Mouse (Mus musculus) cerebellum, adult 18-20 months (tissue): Measurements from ENCODE around the gene Metrnl.

Source experiments
- DNase-seq, 2 experiments: peaks; one replicate each; pipeline ENCODE4 v3.0.0; 2021

Gene Metrnl

DNA sequence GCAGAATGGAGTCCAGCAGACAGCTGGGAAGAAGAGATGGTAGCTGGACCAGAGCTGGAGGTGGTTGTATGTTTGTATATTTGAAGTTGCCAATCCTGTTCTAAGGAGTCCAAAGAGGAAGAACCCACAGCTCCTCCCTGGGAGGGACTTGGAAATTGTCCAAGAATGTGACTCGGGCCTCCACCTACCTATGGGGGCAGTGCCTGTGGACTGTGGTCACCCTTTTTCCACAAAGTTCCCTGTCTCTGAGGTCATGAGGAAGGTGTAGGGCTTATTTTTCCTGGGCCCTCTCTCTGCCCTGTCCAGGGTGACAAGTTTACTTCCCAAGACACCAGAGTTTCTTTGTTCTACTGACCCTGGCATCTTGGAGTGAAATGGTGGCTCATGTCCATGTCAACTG lies 39.6 kb downstream of the Metrnl start:
- DNase-seq = no peak

DNA sequence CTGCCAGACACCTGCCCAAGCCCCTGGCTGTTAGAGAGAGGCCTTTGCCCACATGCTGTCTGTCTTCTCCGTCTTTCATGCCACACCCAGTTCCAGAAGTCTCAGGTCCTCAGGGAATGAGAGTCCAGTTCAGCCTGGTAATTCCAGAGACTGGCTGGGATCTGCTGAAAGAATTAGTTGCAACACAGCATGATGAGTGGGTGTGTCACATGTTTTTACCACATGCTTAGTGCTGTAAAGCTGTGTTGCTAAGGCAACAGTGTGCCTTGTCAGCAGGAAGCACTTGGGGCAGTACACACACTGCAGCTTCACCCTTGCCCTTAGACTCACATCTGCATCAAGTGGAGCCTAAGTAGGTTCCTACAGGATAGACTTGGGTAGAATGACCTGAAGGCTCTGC lies 40.1 kb downstream of the Metrnl start:
- DNase-seq = no peak

DNA sequence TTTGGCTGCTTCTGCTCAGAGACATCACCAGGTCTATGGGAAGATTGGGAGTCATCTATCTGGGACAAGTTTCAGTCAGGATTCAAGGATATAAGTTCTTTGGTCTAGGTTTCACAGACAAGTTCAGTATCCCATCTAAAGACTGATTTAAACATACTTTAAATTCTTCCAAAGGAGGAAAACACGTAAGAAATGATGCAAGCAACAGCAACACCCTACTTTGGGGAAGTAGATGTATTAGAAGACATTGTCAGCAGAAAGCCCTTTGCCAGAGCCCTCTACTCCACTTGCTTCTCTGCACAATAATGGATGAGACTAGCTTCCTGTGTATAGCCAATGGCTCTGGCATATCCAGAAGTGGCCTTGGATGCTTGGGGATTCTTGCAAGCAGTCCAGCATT lies 41.8 kb downstream of the Metrnl start:
- no peak for DNase-seq

DNA sequence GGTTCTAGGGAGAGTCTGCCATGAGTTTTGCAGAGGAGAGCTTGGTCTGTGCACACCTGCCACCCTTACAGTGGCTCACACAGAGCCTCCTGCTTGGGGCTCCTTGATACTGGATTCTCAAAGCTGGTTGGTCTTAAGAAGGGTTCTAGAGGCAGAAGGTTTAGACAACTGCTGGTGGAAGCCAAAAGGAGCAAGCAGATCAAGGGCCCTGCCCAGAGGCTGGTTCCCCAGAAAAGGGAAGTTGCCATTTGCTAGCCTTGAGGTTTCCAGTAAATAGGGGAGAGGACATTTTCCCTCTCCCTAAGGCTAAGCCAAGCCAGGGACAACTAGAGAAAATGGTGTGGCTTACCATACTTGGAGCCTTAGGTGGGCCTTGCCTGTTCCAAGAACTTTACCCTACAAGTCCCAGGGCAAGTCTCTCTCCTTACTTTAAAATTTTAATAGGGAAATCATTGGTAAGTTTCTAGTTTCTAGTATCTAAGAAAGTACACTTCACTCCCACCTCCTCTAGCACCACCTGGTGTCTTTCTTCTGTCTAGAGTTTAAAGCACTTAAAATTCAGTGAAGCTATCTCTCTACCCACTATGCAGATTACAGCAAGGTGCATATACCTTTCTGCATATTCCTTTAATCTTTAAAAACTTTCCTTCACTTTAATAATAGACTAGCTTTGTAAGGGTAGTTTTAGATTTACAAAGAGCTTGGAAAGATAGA lies 42.7 kb downstream of the Metrnl start:
- no peak for DNase-seq

DNA sequence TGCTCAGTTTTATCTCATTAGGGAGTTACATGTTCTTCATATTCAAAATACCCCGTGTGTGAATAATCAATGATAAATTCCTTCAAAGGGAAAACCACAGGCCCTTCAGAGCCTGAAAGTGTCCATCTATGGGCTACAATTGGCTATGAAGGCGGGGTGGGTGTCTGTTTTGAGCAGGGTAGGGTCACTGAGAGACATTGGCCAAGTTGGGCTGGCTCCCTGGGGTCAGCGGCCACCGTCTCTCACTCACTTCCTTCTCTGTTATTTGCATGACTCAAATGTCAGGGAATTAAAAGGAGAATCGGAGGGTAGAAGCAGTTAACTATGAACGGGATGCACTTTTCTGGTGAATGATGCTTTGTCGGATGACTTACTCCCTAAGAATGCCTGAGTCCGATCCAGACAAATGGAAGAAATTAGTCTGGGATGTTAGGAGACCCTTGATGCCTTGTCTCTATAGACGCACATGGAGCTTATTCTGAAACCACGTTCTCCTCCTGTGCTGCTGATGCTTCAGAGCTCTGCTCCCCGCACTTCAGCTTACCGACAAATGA lies 45.7 kb downstream of the Metrnl start:
- no peak for DNase-seq

DNA sequence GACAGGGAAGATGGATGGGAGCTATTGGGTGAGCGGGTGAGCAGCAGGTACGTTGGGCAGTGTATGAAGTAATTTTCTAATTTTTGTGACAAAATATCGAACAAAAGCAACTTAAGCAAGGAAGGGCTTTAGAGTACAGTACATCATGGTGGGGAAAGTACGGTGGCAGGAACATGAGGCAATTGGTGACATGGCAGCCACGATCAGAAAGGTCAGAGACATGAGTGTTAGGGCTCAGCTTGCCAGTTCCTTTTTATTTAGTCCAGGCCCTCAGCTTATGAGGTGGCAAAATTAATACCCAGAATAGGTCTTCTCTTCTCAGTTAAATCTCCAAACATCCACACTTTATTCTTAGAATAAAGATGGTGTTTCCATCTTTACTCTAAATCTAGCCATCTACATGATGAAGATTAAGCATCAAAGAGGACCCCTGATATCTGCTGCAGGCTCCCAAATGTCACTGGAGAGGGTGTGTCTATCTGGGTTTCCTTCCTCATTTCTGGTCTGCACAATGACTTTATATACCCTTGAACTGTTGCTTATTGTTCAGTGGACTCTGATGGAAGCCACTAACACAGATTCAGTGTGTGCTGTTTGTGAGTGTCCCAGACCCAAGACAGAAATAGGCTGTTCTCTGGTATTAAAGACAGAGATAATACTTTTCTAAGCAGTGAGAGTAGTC lies 46.8 kb downstream of the Metrnl start:
- no peak for DNase-seq
